Mouse (Mus musculus): Measurements from ENCODE around the gene Unc13d. TPM values are rescaled to one million over a fixed set of nuclear protein-coding genes. Genes with fewer than 3 reads are reported as not detected.

The Unc13d gene
- total and polyA plus RNA-seq, 3 experiments: 8.9 to 15.7 (median 14.0) TPM

DNA sequence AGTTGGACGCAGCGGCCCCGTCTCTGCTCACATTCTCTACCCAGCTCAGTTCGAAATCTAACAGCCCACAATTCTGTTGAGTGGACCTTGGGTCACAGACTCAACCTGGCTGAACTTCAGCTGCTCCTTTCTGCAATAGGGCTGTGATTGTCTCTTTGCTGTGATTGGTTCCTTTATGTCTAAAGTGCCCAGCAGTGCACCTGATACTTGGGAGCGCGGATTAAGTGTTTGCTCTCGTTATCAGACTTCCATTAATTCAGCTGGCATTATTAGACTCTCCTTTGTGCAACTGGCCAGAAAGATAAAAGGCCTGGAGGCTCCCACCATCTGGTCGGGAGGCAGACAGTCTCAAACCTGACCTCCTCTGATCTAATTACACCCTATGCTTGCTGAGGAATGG is 62.9 kb downstream of the Unc13d start:
- peaks cover 6 to 13% of the 10 kb centered on the region in 2 experiments for H3K36me3 ChIP-seq (replicated peaks in 1 of 2; ENCODE audit: control insufficient read depth in 1 of 2, insufficient read depth in 1 of 2, low read length in 1 of 2)
- peaks cover 7 to 31% of the 10 kb centered on the region in 2 experiments for H3K4me1 ChIP-seq (ENCODE audit: control insufficient read depth in 1 of 2, insufficient read depth in 2 of 2)
- H3K9me3 ChIP-seq (replicated peaks; ENCODE audit: low read length): no peaks in the 10 kb centered on the region
- no peak overlapping the region for H3K4me3 ChIP-seq (replicated peaks in 1 of 3; ENCODE audit: low read depth in 2 of 3, low read length in 2 of 3, poor library complexity in 1 of 3)
- no peak overlapping the region for H3K27ac ChIP-seq (ENCODE audit: insufficient read depth, low read depth)
- in situ Hi-C loops (cut with MboI; ENCODE audit: low pct_ligation_motif_present, low pct_unique_long_range_greater_than_20kb, low sequenced_read_pairs): loop anchor here (25.0 kb wide), 1 partner anchor 403 kb away; the partner anchor contains the start of genes Gga3, Mif4gd and Mrps7
- dilution Hi-C loops (cut with MboI; ENCODE audit: extremely low pct_ligation_motif_present, extremely low pct_unique_long_range_greater_than_20kb, low sequenced_read_pairs): no loop called here
- H3K9ac ChIP-seq (ENCODE audit: insufficient read depth, low read depth): no peak overlapping the region
- H3K4me2 ChIP-seq (ENCODE audit: insufficient read depth, low read depth, poor library complexity, severe bottlenecking): no peak overlapping the region
- no peak for DNase-seq (ENCODE audit: extremely low read depth)
- TF ChIP-seq MAFK (IDR thresholded peaks at IDR 0.05; ENCODE audit: insufficient replicate concordance, low read length) (no peak), JUN (IDR thresholded peaks at IDR 0.05; ENCODE audit: insufficient read depth, low read depth, low read length) (no peak), ETS1 (conservative IDR thresholded peaks at IDR 0.05; ENCODE audit: low read depth, low read length) (no peak), CHD1 (IDR thresholded peaks at IDR 0.05; ENCODE audit: low read depth, low read length) (no peak), USF1 (IDR thresholded peaks at IDR 0.05; ENCODE audit: low read depth, low read length) (no peak), NRF1 (IDR thresholded peaks at IDR 0.05; ENCODE audit: low read depth, low read length) (no peak), TBP (conservative IDR thresholded peaks at IDR 0.05; ENCODE audit: low read depth, low read length) (no peak), SIN3A (IDR thresholded peaks at IDR 0.05; ENCODE audit: low read length) (no peak), BHLHE40 (IDR thresholded peaks at IDR 0.05; ENCODE audit: low read depth, low read length) (no peak), POLR2AphosphoS2 (IDR thresholded peaks at IDR 0.05; ENCODE audit: low read depth, low read length) (no peak), MXI1 (IDR thresholded peaks at IDR 0.05; ENCODE audit: low read depth, low read length) (no peak), SMC3 (IDR thresholded peaks at IDR 0.05; ENCODE audit: low read depth, low read length) (no peak), CTCF (conservative IDR thresholded peaks at IDR 0.05 in 1 of 2, IDR thresholded peaks at IDR 0.05 in 1 of 2; ENCODE audit: low read depth in 2 of 2, low read length in 2 of 2) (no peak), JUND (conservative IDR thresholded peaks at IDR 0.05; ENCODE audit: low read depth, low read length) (no peak), NELFE (IDR thresholded peaks at IDR 0.05; ENCODE audit: low read depth, low read length) (no peak), RAD21 (IDR thresholded peaks at IDR 0.05; ENCODE audit: low read depth, low read length) (no peak), UBTF (IDR thresholded peaks at IDR 0.05; ENCODE audit: low read depth, low read length) (no peak), USF2 (conservative IDR thresholded peaks at IDR 0.05; ENCODE audit: low read depth, low read length) (no peak)
- no peaks in the 10 kb centered on the region for H3K27me3 ChIP-seq (replicated peaks)
- peaks cover 6% of the 10 kb centered on the region; the same call in 1 of the 2 replicates for H3K79me2 ChIP-seq (replicated peaks; ENCODE audit: control insufficient read depth, extremely low read depth, insufficient read depth, poor library complexity, severe bottlenecking)

DNA sequence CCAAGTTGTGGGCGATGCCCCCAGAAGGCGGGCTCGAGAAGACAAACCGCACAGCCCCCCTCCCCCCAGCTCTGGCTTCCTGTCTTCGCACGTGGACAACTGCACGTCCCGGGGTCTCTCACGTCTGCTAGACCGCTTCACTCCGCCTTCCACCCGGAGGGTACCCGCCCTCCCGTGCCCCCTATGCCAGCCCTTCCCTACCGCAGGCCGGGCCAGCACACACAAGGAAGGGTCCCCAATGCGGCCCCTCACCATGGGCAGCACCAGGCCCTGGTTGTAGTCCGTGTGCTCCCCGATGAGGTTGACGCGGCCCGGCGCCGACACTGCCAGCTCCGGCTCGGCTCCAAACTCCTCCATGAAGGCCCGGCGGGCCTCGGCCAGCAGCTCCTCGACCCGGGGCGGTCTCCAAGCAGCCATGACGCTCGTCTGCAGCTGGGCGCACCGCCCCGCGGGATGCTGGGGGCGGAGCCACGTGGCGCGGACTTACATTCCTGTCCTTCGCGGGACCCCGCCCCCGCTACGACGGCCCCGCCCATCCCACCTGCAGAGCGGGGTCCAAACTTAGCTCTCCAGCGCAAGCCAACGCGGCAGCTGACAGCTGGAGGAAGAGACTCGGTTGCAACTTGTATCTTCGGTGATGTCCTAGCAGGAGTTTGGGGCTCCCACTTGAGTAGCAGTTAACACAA is 65.4 kb downstream of the Unc13d start, which contains the start of gene Galk1:
TSS of gene Galk1 (minus strand) at position 458 of the 686 bp plus-strand sequence.
- H3K4me2 ChIP-seq (ENCODE audit: insufficient read depth, low read depth, poor library complexity, severe bottlenecking): peak within 1 kb of the TSS; percentile 75
- DNase-seq (ENCODE audit: extremely low read depth): peak; percentile 98
- H3K79me2 ChIP-seq (replicated peaks; ENCODE audit: control insufficient read depth, extremely low read depth, insufficient read depth, poor library complexity, severe bottlenecking): peaks cover 6% of the 10 kb centered on the region; the same call in 1 of the 2 replicates
- H3K27ac ChIP-seq (ENCODE audit: insufficient read depth, low read depth): peak within 1 kb of the TSS; percentile 70
- H3K9me3 ChIP-seq (replicated peaks; ENCODE audit: low read length): no peaks in the 10 kb centered on the region
- peaks cover 7 to 43% of the 10 kb centered on the region in 2 experiments for H3K4me1 ChIP-seq (ENCODE audit: control insufficient read depth in 1 of 2, insufficient read depth in 2 of 2)
- peak within 1 kb of the TSS; percentile 51 for H3K9ac ChIP-seq (ENCODE audit: insufficient read depth, low read depth)
- dilution Hi-C loops (cut with MboI; ENCODE audit: extremely low pct_ligation_motif_present, extremely low pct_unique_long_range_greater_than_20kb, low sequenced_read_pairs) (no loop called here), in situ Hi-C loops (cut with MboI; ENCODE audit: low pct_ligation_motif_present, low pct_unique_long_range_greater_than_20kb, low sequenced_read_pairs) (loop anchor here (25.0 kb wide), 1 partner anchor 400 kb away; the partner anchor contains the start of genes Gga3, Mif4gd and Mrps7)
- peak within 1 kb of the TSS; percentile 67 to 98 (median 82) for H3K4me3 ChIP-seq (replicated peaks in 1 of 3; ENCODE audit: low read depth in 2 of 3, low read length in 2 of 3, poor library complexity in 1 of 3)
- H3K27me3 ChIP-seq (replicated peaks): no peaks in the 10 kb centered on the region
- peaks cover 29 to 37% of the 10 kb centered on the region in 2 experiments for H3K36me3 ChIP-seq (replicated peaks in 1 of 2; ENCODE audit: control insufficient read depth in 1 of 2, insufficient read depth in 1 of 2, low read length in 1 of 2)
- TF ChIP-seq MAX (IDR thresholded peaks at IDR 0.05; ENCODE audit: low read length) (peak; percentile 89), ZNF384 (IDR thresholded peaks at IDR 0.05; ENCODE audit: low read depth, low read length) (no peak), CHD2 (IDR thresholded peaks at IDR 0.05; ENCODE audit: low read length) (peak; percentile 66), USF2 (conservative IDR thresholded peaks at IDR 0.05; ENCODE audit: low read depth, low read length) (peak; percentile 39; the same call in 1 of the 2 replicates), ZMIZ1 (IDR thresholded peaks at IDR 0.05; ENCODE audit: low read depth, low read length) (peak; percentile 89), NELFE (IDR thresholded peaks at IDR 0.05; ENCODE audit: low read depth, low read length) (peak; percentile 90), ZC3H11A (IDR thresholded peaks at IDR 0.05; ENCODE audit: low read depth, low read length) (no peak), RCOR1 (conservative IDR thresholded peaks at IDR 0.05; ENCODE audit: low read depth, low read length) (peak; percentile 24; the same call in 1 of the 2 replicates), MXI1 (IDR thresholded peaks at IDR 0.05; ENCODE audit: low read depth, low read length) (peak; percentile 96), TCF12 (IDR thresholded peaks at IDR 0.05; ENCODE audit: low read depth, low read length) (peak; percentile 93), POLR2A (IDR thresholded peaks at IDR 0.05; ENCODE audit: low read depth, low read length) (peak; percentile 88), NRF1 (IDR thresholded peaks at IDR 0.05; ENCODE audit: low read depth, low read length) (peak; percentile 61), ELF1 (IDR thresholded peaks at IDR 0.05; ENCODE audit: low read depth, low read length) (peak; percentile 38), CTCF (conservative IDR thresholded peaks at IDR 0.05 in 1 of 2, IDR thresholded peaks at IDR 0.05 in 1 of 2; ENCODE audit: low read depth in 2 of 2, low read length in 2 of 2) (no peak), MYC (IDR thresholded peaks at IDR 0.05; ENCODE audit: low read depth, low read length) (peak; percentile 91), ETS1 (conservative IDR thresholded peaks at IDR 0.05; ENCODE audit: low read depth, low read length) (peak; percentile 43), SMC3 (IDR thresholded peaks at IDR 0.05; ENCODE audit: low read depth, low read length) (no peak), HCFC1 (IDR thresholded peaks at IDR 0.05; ENCODE audit: low read depth, low read length) (peak; percentile 57), CHD1 (IDR thresholded peaks at IDR 0.05; ENCODE audit: low read depth, low read length) (peak; percentile 68; the same call in 1 of the 2 replicates), JUN (IDR thresholded peaks at IDR 0.05; ENCODE audit: insufficient read depth, low read depth, low read length) (no peak), MAFK (IDR thresholded peaks at IDR 0.05; ENCODE audit: insufficient replicate concordance, low read length) (no peak)
